Mouse (Mus musculus): Measurements from ENCODE around the gene Fcrla. TPM values are rescaled to one million over a fixed set of nuclear protein-coding genes. Genes with fewer than 3 reads are reported as not detected.
A peak's percentile ranks its signal among the peaks of the same experiment; 100 is the strongest.

Fcrla gene
- polyA plus RNA-seq, 1 experiment from 2014 or later = 0.76 TPM

DNA sequence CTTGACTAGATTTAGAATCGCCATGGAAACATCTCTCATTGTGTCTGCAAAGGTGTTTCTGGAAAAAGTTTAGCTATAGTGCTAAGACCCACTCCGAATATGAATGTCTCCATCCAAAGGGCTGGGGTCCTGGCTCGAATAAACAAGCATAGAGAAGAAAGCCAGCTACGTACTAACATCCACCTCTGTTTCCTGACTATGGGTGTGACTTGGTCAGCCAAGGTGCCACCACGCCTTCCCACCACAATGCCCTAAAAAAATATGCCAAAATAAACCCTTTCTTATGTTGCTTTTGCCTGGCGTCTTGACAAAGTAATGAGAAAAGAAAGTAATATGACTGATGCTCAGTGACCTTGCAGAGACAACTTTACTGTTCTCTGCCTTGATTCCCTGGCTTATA is 45.1 kb upstream of the Fcrla start:
- TF ChIP-seq EP300 (IDR thresholded peaks at IDR 0.05) (no peak), CTCF (IDR thresholded peaks at IDR 0.05) (no peak)
- Histone ChIP-seq H3K36me3 (ENCODE audit: insufficient read depth, low read length) (no peaks in the 10 kb centered on the region), H3K9ac (replicated peaks; ENCODE audit: low read depth) (no peak overlapping the region), H3K4me1 (ENCODE audit: insufficient read depth, low read depth, low read length) (no peaks in the 10 kb centered on the region), H3K9me3 (ENCODE audit: low read length) (no peaks in the 10 kb centered on the region), H3K27ac (ENCODE audit: low read length) (no peak overlapping the region), H3K4me3 (ENCODE audit: low read depth, low read length) (no peak overlapping the region), H3K27me3 (replicated peaks; ENCODE audit: insufficient read depth, low read length) (no peaks in the 10 kb centered on the region), H3K4me2 (replicated peaks; ENCODE audit: low read depth, low read length) (no peak overlapping the region)
- DNase-seq (ENCODE audit: low spot score) (no peak), ATAC-seq (no peak)
- 69% methylated on average over 6 of the region's 6 CpGs for WGBS

DNA sequence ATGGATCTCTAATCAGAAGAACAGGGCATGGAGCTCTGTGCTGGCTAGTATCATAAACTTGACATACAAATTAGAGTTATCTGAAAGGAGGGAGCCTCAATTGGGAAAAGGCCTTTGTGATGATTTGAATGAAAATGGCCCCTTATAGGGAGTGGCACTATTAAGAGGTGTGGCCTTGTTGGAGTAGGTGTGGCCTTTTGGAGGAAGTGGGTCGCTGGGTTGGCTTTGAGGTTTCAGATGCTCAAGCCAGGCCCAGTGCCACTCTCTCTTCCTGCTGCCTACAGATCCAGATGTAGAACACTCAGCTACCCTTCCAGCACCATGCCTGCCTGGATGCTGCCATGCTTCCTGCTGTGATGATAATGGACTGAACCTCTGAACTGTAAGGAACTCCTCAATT is 41.2 kb upstream of the Fcrla start:
- Histone ChIP-seq H3K9ac (replicated peaks; ENCODE audit: low read depth) (no peak overlapping the region), H3K4me1 (ENCODE audit: insufficient read depth, low read depth, low read length) (no peaks in the 10 kb centered on the region), H3K9me3 (ENCODE audit: low read length) (no peaks in the 10 kb centered on the region), H3K27ac (ENCODE audit: low read length) (no peak overlapping the region), H3K4me3 (ENCODE audit: low read depth, low read length) (no peak overlapping the region), H3K4me2 (replicated peaks; ENCODE audit: low read depth, low read length) (no peak overlapping the region), H3K27me3 (replicated peaks; ENCODE audit: insufficient read depth, low read length) (no peaks in the 10 kb centered on the region), H3K36me3 (ENCODE audit: insufficient read depth, low read length) (no peaks in the 10 kb centered on the region)
- no peak for ATAC-seq
- TF ChIP-seq EP300 (IDR thresholded peaks at IDR 0.05) (no peak), CTCF (IDR thresholded peaks at IDR 0.05) (no peak)
- no peak for DNase-seq (ENCODE audit: low spot score)
- WGBS = 50% methylated on average over 1 of the region's 1 CpGs

DNA sequence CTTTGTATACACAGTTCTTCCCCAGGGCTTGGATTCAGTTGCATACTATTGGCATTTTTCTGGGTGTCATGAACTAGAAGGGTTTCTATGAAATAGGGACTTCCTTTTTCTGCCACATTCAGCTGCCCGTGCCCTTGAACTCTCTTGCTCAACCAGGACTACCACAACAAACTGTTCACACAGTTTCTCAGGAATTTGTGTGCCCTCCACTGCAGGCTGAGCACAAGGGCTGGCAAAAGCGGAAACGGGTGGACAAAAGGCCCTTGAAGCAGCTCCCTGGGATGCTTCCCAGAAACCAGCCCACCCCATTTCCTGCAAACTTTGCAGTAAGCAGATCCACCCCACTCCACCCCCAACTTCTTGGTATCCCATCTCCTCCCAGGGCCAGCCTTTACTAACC is 40.2 kb upstream of the Fcrla start:
- no peaks in the 10 kb centered on the region for H3K9me3 ChIP-seq (ENCODE audit: low read length)
- H3K4me3 ChIP-seq (ENCODE audit: low read depth, low read length) = no peak overlapping the region
- no peaks in the 10 kb centered on the region for H3K27me3 ChIP-seq (replicated peaks; ENCODE audit: insufficient read depth, low read length)
- no peak overlapping the region for H3K4me2 ChIP-seq (replicated peaks; ENCODE audit: low read depth, low read length)
- no peak overlapping the region for H3K27ac ChIP-seq (ENCODE audit: low read length)
- DNase-seq (ENCODE audit: low spot score) (peak; percentile 33), ATAC-seq (no peak; the same call in 1 of the 2 replicates)
- H3K36me3 ChIP-seq (ENCODE audit: insufficient read depth, low read length) = no peaks in the 10 kb centered on the region
- TF ChIP-seq CTCF (IDR thresholded peaks at IDR 0.05) (no peak), EP300 (IDR thresholded peaks at IDR 0.05) (no peak)
- 59% methylated on average over 3 of the region's 3 CpGs for WGBS
- no peaks in the 10 kb centered on the region for H3K4me1 ChIP-seq (ENCODE audit: insufficient read depth, low read depth, low read length)
- H3K9ac ChIP-seq (replicated peaks; ENCODE audit: low read depth) = no peak overlapping the region

DNA sequence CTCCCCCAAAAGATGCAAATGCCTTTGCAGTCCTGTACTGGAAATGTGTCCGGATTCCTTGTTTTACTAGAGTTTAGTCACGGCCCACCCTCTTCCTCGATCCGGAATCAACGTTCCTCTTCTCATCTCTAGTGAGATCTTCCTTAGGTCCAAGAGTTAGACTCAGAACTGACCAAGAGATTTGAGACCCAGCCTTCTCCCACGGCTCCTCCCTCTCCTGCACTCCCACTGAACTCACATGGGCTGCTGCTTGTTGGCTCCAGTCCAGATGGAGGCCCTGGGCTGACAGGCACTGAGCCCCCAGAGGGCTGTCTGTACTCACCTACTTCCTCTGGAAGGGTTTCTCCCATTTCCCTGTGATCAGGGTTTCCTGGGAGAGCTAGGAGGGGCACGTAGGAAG is 35.7 kb upstream of the Fcrla start:
- Histone ChIP-seq H3K27ac (ENCODE audit: low read length) (no peak overlapping the region), H3K36me3 (ENCODE audit: insufficient read depth, low read length) (no peaks in the 10 kb centered on the region), H3K4me1 (ENCODE audit: insufficient read depth, low read depth, low read length) (no peaks in the 10 kb centered on the region), H3K9me3 (ENCODE audit: low read length) (no peaks in the 10 kb centered on the region), H3K27me3 (replicated peaks; ENCODE audit: insufficient read depth, low read length) (no peaks in the 10 kb centered on the region), H3K4me3 (ENCODE audit: low read depth, low read length) (no peak overlapping the region), H3K9ac (replicated peaks; ENCODE audit: low read depth) (no peak overlapping the region), H3K4me2 (replicated peaks; ENCODE audit: low read depth, low read length) (no peak overlapping the region)
- TF ChIP-seq EP300 (IDR thresholded peaks at IDR 0.05) (no peak), CTCF (IDR thresholded peaks at IDR 0.05) (no peak)
- ATAC-seq (peak; percentile 37), DNase-seq (ENCODE audit: low spot score) (peak; percentile 18)
- 55% methylated on average over 7 of the region's 7 CpGs for WGBS

DNA sequence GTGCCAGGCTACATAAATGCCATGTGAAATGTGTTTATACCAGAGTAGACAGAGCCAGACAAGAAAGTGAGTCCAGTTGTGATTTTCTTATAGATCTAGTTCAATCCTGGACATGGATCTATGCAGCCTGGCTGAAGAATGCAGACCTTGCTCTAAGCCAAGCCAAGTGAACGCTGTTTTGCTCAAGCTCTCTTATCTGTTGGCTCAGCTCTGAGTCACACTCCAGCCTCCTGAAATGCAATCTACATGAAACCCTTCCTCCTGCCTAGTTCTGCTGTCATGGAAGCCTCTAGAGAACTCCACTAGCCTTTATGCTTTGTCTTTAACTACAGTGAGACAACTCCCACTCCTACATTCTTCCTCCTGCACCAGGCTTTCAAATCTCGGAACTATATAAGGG is 34.9 kb upstream of the Fcrla start:
- DNase-seq (ENCODE audit: low spot score) (peak; percentile 17), ATAC-seq (no peak)
- Histone ChIP-seq H3K27me3 (replicated peaks; ENCODE audit: insufficient read depth, low read length) (no peaks in the 10 kb centered on the region), H3K27ac (ENCODE audit: low read length) (no peak overlapping the region), H3K4me1 (ENCODE audit: insufficient read depth, low read depth, low read length) (no peaks in the 10 kb centered on the region), H3K4me3 (ENCODE audit: low read depth, low read length) (no peak overlapping the region), H3K9me3 (ENCODE audit: low read length) (no peaks in the 10 kb centered on the region), H3K4me2 (replicated peaks; ENCODE audit: low read depth, low read length) (no peak overlapping the region), H3K9ac (replicated peaks; ENCODE audit: low read depth) (no peak overlapping the region), H3K36me3 (ENCODE audit: insufficient read depth, low read length) (no peaks in the 10 kb centered on the region)
- TF ChIP-seq CTCF (IDR thresholded peaks at IDR 0.05) = no peak
- TF ChIP-seq EP300 (IDR thresholded peaks at IDR 0.05) = no peak
- 42% methylated on average over 2 of the region's 2 CpGs for WGBS

DNA sequence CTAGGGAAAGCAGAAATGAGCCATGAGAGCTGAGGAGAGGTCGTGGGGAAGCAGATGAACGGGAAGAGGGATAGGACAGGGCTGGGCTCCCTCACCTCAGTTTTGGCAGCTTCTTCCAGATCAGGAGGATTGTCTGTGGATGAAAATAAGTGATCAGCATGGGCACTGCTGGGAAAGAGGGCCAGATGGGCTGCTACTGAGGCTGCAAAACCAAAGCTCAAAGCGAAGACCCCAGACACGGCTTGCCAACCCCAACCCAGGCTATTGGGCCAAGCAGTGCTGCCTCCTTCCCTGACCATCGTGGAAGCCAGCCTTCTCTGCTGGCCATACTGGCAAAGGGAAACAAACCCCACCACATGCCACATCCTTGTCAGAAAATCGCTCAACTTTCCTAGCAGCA is 33.7 kb upstream of the Fcrla start:
- H3K9me3 ChIP-seq (ENCODE audit: low read length) = no peaks in the 10 kb centered on the region
- TF ChIP-seq EP300 (IDR thresholded peaks at IDR 0.05) (no peak), CTCF (IDR thresholded peaks at IDR 0.05) (no peak)
- no peaks in the 10 kb centered on the region for H3K27me3 ChIP-seq (replicated peaks; ENCODE audit: insufficient read depth, low read length)
- DNase-seq (ENCODE audit: low spot score) (no peak), ATAC-seq (no peak)
- no peak overlapping the region for H3K9ac ChIP-seq (replicated peaks; ENCODE audit: low read depth)
- H3K4me3 ChIP-seq (ENCODE audit: low read depth, low read length) = no peak overlapping the region
- no peak overlapping the region for H3K4me2 ChIP-seq (replicated peaks; ENCODE audit: low read depth, low read length)
- WGBS = 78% methylated on average over 6 of the region's 6 CpGs
- no peaks in the 10 kb centered on the region for H3K36me3 ChIP-seq (ENCODE audit: insufficient read depth, low read length)
- no peaks in the 10 kb centered on the region for H3K4me1 ChIP-seq (ENCODE audit: insufficient read depth, low read depth, low read length)
- no peak overlapping the region for H3K27ac ChIP-seq (ENCODE audit: low read length)

DNA sequence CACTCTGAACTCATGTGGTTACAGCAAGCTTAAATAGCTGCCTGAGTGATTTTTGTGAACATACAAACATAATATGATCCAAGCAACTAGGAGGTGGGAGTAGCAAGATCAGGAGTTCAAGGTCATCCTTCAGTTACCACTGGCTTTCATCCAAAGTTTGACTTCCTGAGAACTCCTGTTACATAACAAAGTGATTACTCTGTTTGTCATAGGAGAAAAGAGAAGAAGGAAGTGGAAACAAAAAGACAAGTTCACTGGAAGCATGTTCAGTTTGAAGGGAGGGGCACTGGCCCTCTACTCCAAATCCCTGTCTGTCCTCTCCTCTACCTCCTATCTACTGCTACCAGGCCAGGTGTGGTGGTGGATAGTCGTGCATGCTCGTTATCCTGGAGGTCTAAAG is 32.4 kb upstream of the Fcrla start:
- no peak overlapping the region for H3K4me2 ChIP-seq (replicated peaks; ENCODE audit: low read depth, low read length)
- H3K4me1 ChIP-seq (ENCODE audit: insufficient read depth, low read depth, low read length) = no peaks in the 10 kb centered on the region
- H3K36me3 ChIP-seq (ENCODE audit: insufficient read depth, low read length) = no peaks in the 10 kb centered on the region
- H3K9me3 ChIP-seq (ENCODE audit: low read length) = no peaks in the 10 kb centered on the region
- H3K4me3 ChIP-seq (ENCODE audit: low read depth, low read length) = no peak overlapping the region
- DNase-seq (ENCODE audit: low spot score) (peak; percentile 33), ATAC-seq (no peak)
- no peaks in the 10 kb centered on the region for H3K27me3 ChIP-seq (replicated peaks; ENCODE audit: insufficient read depth, low read length)
- WGBS = 51% methylated on average over 2 of the region's 2 CpGs
- no peak overlapping the region for H3K27ac ChIP-seq (ENCODE audit: low read length)
- TF ChIP-seq CTCF (IDR thresholded peaks at IDR 0.05) (no peak), EP300 (IDR thresholded peaks at IDR 0.05) (0 out of 2 replicates have a peak, but pooled peaks have one; percentile 18)
- no peak overlapping the region for H3K9ac ChIP-seq (replicated peaks; ENCODE audit: low read depth)
